Mouse (Mus musculus): ENCODE measurements around the gene Eif2ak4. TPM values are rescaled to one million over a fixed set of nuclear protein-coding genes. Genes with fewer than 3 reads are reported as not detected.

Eif2ak4 gene
- polyA plus RNA-seq, 1 experiment from 2014 or later = 9.8 TPM

DNA sequence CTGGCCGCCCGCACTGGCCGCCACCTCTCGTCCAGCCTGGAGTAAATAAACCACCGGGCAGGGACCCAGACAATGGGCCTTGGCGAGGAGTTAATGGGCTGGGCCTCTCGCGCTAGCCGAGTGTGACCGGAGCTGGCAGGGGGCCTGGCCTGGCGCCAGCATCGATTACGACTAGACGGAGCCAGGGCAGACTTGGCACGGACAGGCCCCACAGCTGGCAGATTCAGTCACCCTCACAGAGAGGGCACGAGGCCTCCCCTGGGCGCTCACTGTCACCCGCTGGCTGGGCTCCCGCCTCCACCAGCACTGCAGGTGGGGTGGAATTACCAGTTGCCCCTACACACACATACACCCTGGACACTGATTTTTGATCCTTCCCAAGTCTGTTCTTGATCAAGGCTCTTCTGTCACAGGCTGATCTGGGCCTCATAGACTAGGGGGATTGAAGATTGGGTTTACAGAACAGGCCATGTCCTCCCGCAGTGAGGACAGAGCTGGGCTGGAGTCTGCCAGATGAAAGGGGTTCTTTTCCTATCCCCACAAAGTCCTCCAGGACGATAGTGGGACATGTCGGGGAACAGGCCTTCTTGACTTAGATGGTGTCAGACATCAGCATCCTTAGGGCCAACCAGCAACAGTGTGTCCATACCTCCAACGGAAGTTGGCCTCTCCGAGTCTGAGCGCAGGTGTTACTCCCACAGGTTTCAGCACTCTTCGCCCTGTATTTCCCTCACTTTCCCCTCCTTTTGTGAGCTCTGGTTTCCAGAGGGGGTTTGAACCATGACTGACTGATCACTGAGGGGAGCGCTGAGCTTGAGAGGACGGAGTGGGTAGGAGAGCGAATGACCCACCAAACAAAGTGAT is 122.3 kb downstream of the Eif2ak4 start:
- H3K4me1 ChIP-seq (replicated peaks) = peaks cover 22% of the 10 kb centered on the region
- peak overlapping the region; percentile 39 for H3K4me2 ChIP-seq
- H3K4me3 ChIP-seq = no peak overlapping the region
- ATAC-seq (ENCODE audit: insufficient number of reproducible peaks, low FRiP score) = peak; percentile 69
- H3K36me3 ChIP-seq = no peaks in the 10 kb centered on the region
- peak overlapping the region; percentile 7 for H3K27ac ChIP-seq (ENCODE audit: poor library complexity, severe bottlenecking)
- WGBS = 49% methylated on average over 29 of the region's 29 CpGs
- no peaks in the 10 kb centered on the region for H3K27me3 ChIP-seq (replicated peaks)
- no peaks in the 10 kb centered on the region for H3K9me3 ChIP-seq (replicated peaks)
- H3K9ac ChIP-seq = peak overlapping the region; percentile 55; the same call in 1 of the 2 replicates

GRCm38 (mm10) chr2:118511779-118512417 is 123.5 kb downstream of the Eif2ak4 start:
- H3K4me1 ChIP-seq (replicated peaks) = peaks cover 22% of the 10 kb centered on the region
- ATAC-seq (ENCODE audit: insufficient number of reproducible peaks, low FRiP score) = 0 out of 2 replicates have a peak, but pooled peaks have one; percentile 29
- H3K4me2 ChIP-seq = no peak overlapping the region
- no peak overlapping the region for H3K9ac ChIP-seq
- no peaks in the 10 kb centered on the region for H3K27me3 ChIP-seq (replicated peaks)
- peak overlapping the region; percentile 29; the same call in 1 of the 2 replicates for H3K27ac ChIP-seq (ENCODE audit: poor library complexity, severe bottlenecking)
- no peak overlapping the region for H3K4me3 ChIP-seq
- no peaks in the 10 kb centered on the region for H3K36me3 ChIP-seq
- WGBS = 57% methylated on average over 11 of the region's 11 CpGs
- no peaks in the 10 kb centered on the region for H3K9me3 ChIP-seq (replicated peaks)

- no peak for ATAC-seq (ENCODE audit: insufficient number of reproducible peaks, low FRiP score)
- H3K4me1 ChIP-seq (replicated peaks) = peaks cover 22% of the 10 kb centered on the region
- no peak overlapping the region for H3K4me3 ChIP-seq
- H3K36me3 ChIP-seq = no peaks in the 10 kb centered on the region
- no peaks in the 10 kb centered on the region for H3K9me3 ChIP-seq (replicated peaks)
- 0 out of 2 replicates have a peak overlapping the region, but pooled peaks have one; percentile 29 for H3K27ac ChIP-seq (ENCODE audit: poor library complexity, severe bottlenecking)
- 70% methylated on average over 16 of the region's 16 CpGs for whole genome bisulfite sequencing
- H3K4me2 ChIP-seq = no peak overlapping the region
- H3K9ac ChIP-seq = no peak overlapping the region
- H3K27me3 ChIP-seq (replicated peaks) = no peaks in the 10 kb centered on the region
These were observed 124.3 kb downstream of the Eif2ak4 start for GRCm38 (mm10) chr2:118512418-118513377.

DNA sequence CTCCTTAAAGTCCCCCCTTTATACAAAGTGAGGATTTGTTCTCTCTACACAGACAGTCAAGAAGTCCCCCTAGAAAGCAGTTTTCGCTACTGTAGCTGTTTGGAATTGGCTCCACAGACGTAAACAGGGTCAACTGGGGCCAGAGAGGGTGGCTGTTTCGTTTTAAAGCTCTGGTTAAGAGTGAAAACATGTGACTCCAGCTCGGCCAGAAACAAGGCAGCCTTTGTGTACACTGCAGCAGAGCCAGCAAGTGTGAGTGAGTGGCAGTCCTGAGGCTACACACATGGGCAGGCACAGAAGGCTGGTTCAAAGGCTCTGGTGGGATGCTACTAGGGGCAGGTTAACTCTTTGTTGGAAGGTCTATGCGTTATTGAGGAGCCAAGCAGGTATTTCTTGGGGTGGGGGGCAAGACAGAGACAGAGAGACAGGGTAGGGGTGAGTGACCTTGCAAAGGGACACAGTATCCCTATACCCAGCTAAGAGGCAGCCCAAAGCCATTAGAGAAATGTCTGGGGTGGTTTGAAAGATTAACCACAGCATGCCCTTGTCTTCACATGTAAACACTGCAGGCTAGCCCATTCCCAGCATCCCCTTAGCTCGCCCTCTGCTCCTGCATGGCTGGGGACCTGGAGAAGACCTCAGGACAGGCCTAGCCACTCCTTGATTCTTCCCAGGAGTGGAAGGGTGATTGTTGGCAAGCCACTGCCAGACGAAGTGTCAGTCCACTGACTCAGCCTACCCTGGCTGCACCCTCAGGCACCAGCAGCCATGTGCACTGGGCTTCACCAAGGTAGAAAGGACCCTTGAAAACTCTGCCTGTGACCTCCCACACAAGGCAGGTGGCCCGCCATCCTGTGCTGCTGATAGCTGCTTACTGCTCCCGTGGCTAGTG is 131.9 kb downstream of the Eif2ak4 start:
- Histone ChIP-seq H3K27ac (ENCODE audit: poor library complexity, severe bottlenecking) (peak overlapping the region; percentile 77), H3K9me3 (replicated peaks) (no peaks in the 10 kb centered on the region), H3K4me1 (replicated peaks) (peaks cover 43% of the 10 kb centered on the region), H3K27me3 (replicated peaks) (no peaks in the 10 kb centered on the region), H3K9ac (0 out of 2 replicates have a peak overlapping the region, but pooled peaks have one; percentile 28), H3K4me2 (no peak overlapping the region), H3K36me3 (no peaks in the 10 kb centered on the region), H3K4me3 (no peak overlapping the region)
- 34% methylated on average over 9 of the region's 9 CpGs for WGBS
- peak; percentile 75 for ATAC-seq (ENCODE audit: insufficient number of reproducible peaks, low FRiP score)

DNA sequence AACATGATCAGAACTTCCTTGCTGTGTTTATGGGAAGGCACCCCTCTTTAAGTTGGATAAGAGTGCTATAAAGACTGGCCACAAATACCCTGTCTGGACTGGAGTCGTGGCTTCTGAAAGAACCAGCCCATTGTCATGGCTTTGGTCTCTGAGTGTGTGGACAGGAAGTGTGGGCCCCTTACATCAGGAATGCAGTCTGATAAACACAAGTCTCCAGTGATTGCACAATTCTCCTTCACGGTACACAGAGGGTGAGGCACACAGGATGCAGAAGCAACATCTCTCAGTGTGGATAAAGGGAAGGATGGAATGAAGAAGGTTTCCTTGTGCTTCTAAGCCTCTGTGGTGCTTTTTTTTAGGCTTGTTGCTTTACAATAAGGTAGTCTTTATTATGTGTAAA is 133.8 kb downstream of the Eif2ak4 start:
- Histone ChIP-seq H3K9ac (no peak overlapping the region), H3K36me3 (no peaks in the 10 kb centered on the region), H3K9me3 (replicated peaks) (no peaks in the 10 kb centered on the region), H3K4me1 (replicated peaks) (peaks cover 43% of the 10 kb centered on the region), H3K4me2 (no peak overlapping the region), H3K27me3 (replicated peaks) (no peaks in the 10 kb centered on the region), H3K27ac (ENCODE audit: poor library complexity, severe bottlenecking) (peak overlapping the region; percentile 79), H3K4me3 (no peak overlapping the region)
- ATAC-seq (ENCODE audit: insufficient number of reproducible peaks, low FRiP score) = peak; percentile 80
- 3% methylated on average over 2 of the region's 2 CpGs for WGBS

DNA sequence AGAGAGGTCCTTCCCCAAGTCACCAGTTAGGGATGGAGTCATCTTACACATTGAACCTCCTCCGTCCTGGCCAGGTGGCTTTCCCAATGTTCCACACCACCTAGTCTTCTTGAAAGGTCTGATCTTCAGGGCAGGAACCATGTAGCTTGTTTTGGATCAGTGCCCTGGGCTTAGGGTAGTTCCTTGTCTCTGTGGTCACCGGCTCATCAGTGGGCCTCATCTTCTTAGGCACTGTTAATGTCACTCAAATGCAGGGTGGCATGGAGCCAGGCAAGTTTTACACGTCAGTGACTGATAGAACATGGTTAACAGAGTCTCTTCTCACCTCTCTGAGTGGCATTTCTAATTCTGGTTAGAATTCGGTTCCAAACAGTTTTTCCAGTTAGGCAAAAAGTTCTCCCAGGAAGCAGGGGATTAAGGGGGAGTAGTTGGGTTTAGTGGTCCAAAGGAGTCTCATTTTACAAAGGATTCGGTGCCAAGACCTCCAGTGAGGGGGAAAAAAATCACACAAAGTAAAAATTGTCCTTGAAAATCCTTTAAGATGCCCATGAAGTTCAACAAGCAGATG is 134.8 kb downstream of the Eif2ak4 start:
- H3K27ac ChIP-seq (ENCODE audit: poor library complexity, severe bottlenecking) = peak overlapping the region; percentile 79
- 40% methylated on average over 5 of the region's 5 CpGs for WGBS

GRCm38 (mm10) chr2:118524811-118525210 is 136.4 kb downstream of the Eif2ak4 start:
- Histone ChIP-seq H3K9ac (no peak overlapping the region), H3K36me3 (no peaks in the 10 kb centered on the region), H3K27ac (ENCODE audit: poor library complexity, severe bottlenecking) (no peak overlapping the region), H3K4me1 (replicated peaks) (peaks cover 53% of the 10 kb centered on the region), H3K9me3 (replicated peaks) (no peaks in the 10 kb centered on the region), H3K27me3 (replicated peaks) (no peaks in the 10 kb centered on the region), H3K4me3 (no peak overlapping the region), H3K4me2 (no peak overlapping the region)
- WGBS = 71% methylated on average over 3 of the region's 3 CpGs
- no peak for ATAC-seq (ENCODE audit: insufficient number of reproducible peaks, low FRiP score)

More for the DNA sequence above, 134.8 kb downstream of the Eif2ak4 start:
- no peaks in the 10 kb centered on the region for H3K36me3 ChIP-seq
- H3K9ac ChIP-seq = no peak overlapping the region
- H3K4me3 ChIP-seq = no peak overlapping the region
- H3K9me3 ChIP-seq (replicated peaks) = no peaks in the 10 kb centered on the region
- no peak overlapping the region for H3K4me2 ChIP-seq
- no peaks in the 10 kb centered on the region for H3K27me3 ChIP-seq (replicated peaks)
- H3K4me1 ChIP-seq (replicated peaks) = peaks cover 47% of the 10 kb centered on the region
- ATAC-seq (ENCODE audit: insufficient number of reproducible peaks, low FRiP score) = no peak

Other genes with a start within 250 kb of the Eif2ak4 start
- gene Fsip1, start 131.7 kb upstream of the Eif2ak4 start, polyA plus RNA-seq (2016; fragmentation: Nextera tagmentation; extraction: Ambion mirVana) = 0.23 TPM in 1 of 2 replicates, not detected in the other
- 0.06 and 0.08 TPM in 2 replicates for gene Gpr176, start 15.2 kb upstream of the Eif2ak4 start, polyA plus RNA-seq (2016; fragmentation: Nextera tagmentation; extraction: Ambion mirVana)
- gene Srp14, start 91.1 kb downstream of the Eif2ak4 start, polyA plus RNA-seq (2016; fragmentation: Nextera tagmentation; extraction: Ambion mirVana) = 191 and 198 TPM in 2 replicates
- gene Bmf, start 161.1 kb downstream of the Eif2ak4 start, polyA plus RNA-seq (2016; fragmentation: Nextera tagmentation; extraction: Ambion mirVana) = 2.0 and 2.7 TPM in 2 replicates
- gene Bub1b, start 209.6 kb downstream of the Eif2ak4 start, polyA plus RNA-seq (2016; fragmentation: Nextera tagmentation; extraction: Ambion mirVana) = 84.2 and 86.9 TPM in 2 replicates